Mouse (Mus musculus) embryo, embryonic 9.5 days (tissue): ENCODE data around the gene Olfr685.

Experiments used
- DNase-seq: peaks from one replicate; pipeline ENCODE4 v3.0.0-alpha.2; 2017; ENCODE audit errors: extremely low spot score

Olfr685 gene

DNA sequence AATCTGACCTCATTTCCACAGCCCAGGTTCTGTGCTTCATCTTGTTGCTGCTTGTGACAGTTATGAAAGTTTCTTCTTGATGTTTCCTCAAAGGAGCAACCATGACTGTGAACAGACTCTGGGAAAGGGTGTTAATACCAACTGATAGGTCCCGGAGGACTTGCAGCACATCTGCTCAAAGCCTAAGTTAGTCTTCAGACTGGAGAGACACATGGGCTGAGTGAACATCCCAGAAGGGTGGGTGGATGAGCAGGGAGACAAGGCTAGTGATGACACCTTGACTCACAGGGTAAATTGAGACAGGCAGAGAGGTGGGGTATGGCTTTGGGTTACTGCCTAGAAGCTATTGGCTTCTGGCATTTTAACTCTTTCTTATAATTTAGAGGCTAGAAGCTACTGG is at the start of gene Olfr685:
Olfr685 (minus strand) TSS at position 101 of the 400 bp plus-strand sequence.
- DNase-seq = no peak

- DNase-seq = no peak
Measured at GRCm38 (mm10) chr7:105229386-105229785, 43.6 kb upstream of the Olfr685 start.

GRCm38 (mm10) chr7:105228138-105228537 is 42.3 kb upstream of the Olfr685 start:
- no peak for DNase-seq

GRCm38 (mm10) chr7:105226703-105227102 is 40.9 kb upstream of the Olfr685 start:
- DNase-seq = no peak

GRCm38 (mm10) chr7:105226072-105226471 is 40.3 kb upstream of the Olfr685 start:
- DNase-seq = no peak

GRCm38 (mm10) chr7:105218281-105218680 is 32.5 kb upstream of the Olfr685 start:
- DNase-seq = no peak

DNA sequence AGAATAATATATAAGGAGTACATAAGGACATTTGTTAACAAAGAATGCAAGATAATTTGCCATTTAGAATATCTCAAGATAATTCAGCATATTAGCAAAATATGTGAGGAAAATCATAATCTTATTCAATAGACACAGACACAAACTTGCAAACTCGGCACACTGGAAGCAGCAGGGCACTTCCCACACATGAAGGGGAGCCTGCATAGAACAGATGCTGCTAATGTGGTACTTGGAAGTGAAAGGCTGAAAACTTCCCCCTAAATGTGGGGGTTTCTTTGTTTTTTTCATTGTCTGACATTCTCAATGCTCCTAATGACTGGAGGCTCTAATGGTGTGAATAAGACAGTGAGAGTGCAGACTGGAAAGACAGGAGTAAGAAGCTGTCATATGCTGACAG is 28.9 kb upstream of the Olfr685 start:
- DNase-seq = no peak

GRCm38 (mm10) chr7:105207385-105207784 is 21.6 kb upstream of the Olfr685 start, which contains the start of gene Olfr686:
Olfr686 (minus strand) TSS chr7:105207485.
- no peak for DNase-seq

GRCm38 (mm10) chr7:105170773-105171172 is 15.0 kb downstream of the Olfr685 start:
- DNase-seq = no peak

GRCm38 (mm10) chr7:105163553-105163952 is 22.3 kb downstream of the Olfr685 start, which contains the start of gene Olfr684:
Olfr684 (minus strand) TSS chr7:105163653.
- no peak for DNase-seq

- no peak for DNase-seq
Measured at GRCm38 (mm10) chr7:105146912-105147311, 38.9 kb downstream of the Olfr685 start, which contains the start of gene Olfr683. Olfr683 (minus strand) TSS chr7:105147012.

GRCm38 (mm10) chr7:105141275-105141674 is 44.5 kb downstream of the Olfr685 start:
- no peak for DNase-seq
